Mouse (Mus musculus) bone marrow macrophage, adult 2 months (primary cell): Measurements from ENCODE around the gene Tut7. TPM values are rescaled to one million over a fixed set of nuclear protein-coding genes. Genes with fewer than 3 reads are reported as not detected.
"Not testable (repeated sequence)": the region's sequence is repeated elsewhere in the genome, so short reads cannot be mapped to it uniquely, and the experiment has no call there.

Experiments used
- H3K27ac ChIP-seq: 2 replicates; pipeline ENCODE4 v1.5.1; 2012; ENCODE audit warnings: low read depth, low read length; ENCODE audit not compliant: insufficient read depth
- H3K4me1 ChIP-seq: 2 replicates; pipeline ENCODE4 v1.6.1; 2012; ENCODE audit warnings: low read length; ENCODE audit not compliant: control insufficient read depth, insufficient read depth
- H3K4me3 ChIP-seq: 2 replicates; pipeline ENCODE4 v1.5.1; 2012; ENCODE audit warnings: mild to moderate bottlenecking, low read length, moderate library complexity; ENCODE audit not compliant: insufficient read depth
- CTCF ChIP-seq: IDR thresholded peaks from 2 replicates; pipeline ENCODE4 v1.5.1; 2012; ENCODE audit warnings: low read depth, mild to moderate bottlenecking, low read length, moderate library complexity
- POLR2A ChIP-seq: IDR thresholded peaks from 2 replicates; pipeline ENCODE4 v1.6.1; 2012; ENCODE audit warnings: mild to moderate bottlenecking, low read depth, low read length, borderline replicate concordance
- polyA plus RNA-seq: library from polyadenylated mRNA; stranded (reverse); fragments of >200 nt; gene quantifications from 2 replicates; pipeline ENCODE4 v1.2.4, GENCODE M21; 2012; ENCODE audit not compliant: missing spikeins, insufficient read depth, insufficient read length

Tut7 gene
- polyA plus RNA-seq, 1 experiment = 148 TPM

- H3K27ac ChIP-seq = no peak overlapping the region
- H3K4me3 ChIP-seq = no peak overlapping the region
- peaks cover 2% of the 10 kb centered on the region for H3K4me1 ChIP-seq
- TF ChIP-seq CTCF (no peak), POLR2A (no peak)
Observed at GRCm38 (mm10) chr13:59741697-59742096, 81.2 kb downstream of the Tut7 start.

GRCm38 (mm10) chr13:59741096-59741495 lies 81.9 kb downstream of the Tut7 start:
- Histone ChIP-seq H3K4me3 (no peak overlapping the region), H3K4me1 (peaks cover 2% of the 10 kb centered on the region), H3K27ac (no peak overlapping the region)
- TF ChIP-seq POLR2A (no peak), CTCF (no peak)

GRCm38 (mm10) chr13:59739397-59739796 lies 83.5 kb downstream of the Tut7 start:
- Histone ChIP-seq H3K4me3 (no peak overlapping the region), H3K27ac (no peak overlapping the region), H3K4me1 (peaks cover 6% of the 10 kb centered on the region)
- no peak for TF ChIP-seq CTCF
- no peak for TF ChIP-seq POLR2A

GRCm38 (mm10) chr13:59738455-59738854 lies 84.5 kb downstream of the Tut7 start:
- TF ChIP-seq CTCF (no peak), POLR2A (no peak)
- Histone ChIP-seq H3K4me1 (peaks cover 7% of the 10 kb centered on the region), H3K27ac (no peak overlapping the region), H3K4me3 (no peak overlapping the region)

- TF ChIP-seq CTCF (no peak), POLR2A (no peak)
- Histone ChIP-seq H3K4me3 (no peak overlapping the region), H3K4me1 (peaks cover 5% of the 10 kb centered on the region; the same call in 1 of the 2 replicates), H3K27ac (no peak overlapping the region)
Observed at GRCm38 (mm10) chr13:59735190-59735589, 87.8 kb downstream of the Tut7 start.

- H3K4me3 ChIP-seq, H3K27ac ChIP-seq, H3K4me1 ChIP-seq: not testable (repeated sequence)
Observed at GRCm38 (mm10) chr13:59734347-59734746, 88.6 kb downstream of the Tut7 start.

- H3K27ac ChIP-seq = no peak overlapping the region
- H3K4me1 ChIP-seq = peaks cover 5% of the 10 kb centered on the region; the same call in 1 of the 2 replicates
- TF ChIP-seq POLR2A (no peak), CTCF (no peak)
Observed at GRCm38 (mm10) chr13:59733936-59734335, 89.0 kb downstream of the Tut7 start.

GRCm38 (mm10) chr13:59731652-59732051 lies 91.3 kb downstream of the Tut7 start, which contains the start of gene Spata31d1d:
Spata31d1d (minus strand) TSS chr13:59731752.
- TF ChIP-seq POLR2A (no peak), CTCF (no peak)
- Histone ChIP-seq H3K4me3 (no peak within 1 kb of the TSS), H3K4me1 (peaks cover 8% of the 10 kb centered on the region; the same call in 1 of the 2 replicates), H3K27ac (no peak within 1 kb of the TSS)

More at GRCm38 (mm10) chr13:59733936-59734335, 89.0 kb downstream of the Tut7 start:
- H3K4me3 ChIP-seq = no peak overlapping the region

- H3K4me1 ChIP-seq = 0 out of 2 replicates have a peak, but pooled peaks cover 3% of the 10 kb centered on the region
- no peak overlapping the region for H3K27ac ChIP-seq
- H3K4me3 ChIP-seq = no peak overlapping the region
- TF ChIP-seq CTCF (peak; percentile 92), POLR2A (no peak)
Observed at GRCm38 (mm10) chr13:59728378-59729093, 94.4 kb downstream of the Tut7 start.

GRCm38 (mm10) chr13:59726139-59726867 lies 96.6 kb downstream of the Tut7 start:
- 0 out of 2 replicates have a peak, but pooled peaks cover 3% of the 10 kb centered on the region for H3K4me1 ChIP-seq
- TF ChIP-seq POLR2A (no peak), CTCF (no peak)
- no peak overlapping the region for H3K27ac ChIP-seq
- no peak overlapping the region for H3K4me3 ChIP-seq

GRCm38 (mm10) chr13:59722089-59722488 lies 100.9 kb downstream of the Tut7 start:
- not testable (repeated sequence) for H3K4me1 ChIP-seq, H3K4me3 ChIP-seq, H3K27ac ChIP-seq
